Mouse (Mus musculus) hindbrain, embryonic 12.5 days (tissue): ENCODE data around the gene Lgals4. TPM values are rescaled to one million over a fixed set of nuclear protein-coding genes. Genes with fewer than 3 reads are reported as not detected.

Experiments
- ATAC-seq: fragments of 200-750 bp; cut with Nextera tagmentation; 2 replicates; pipeline ENCODE4 v1.8.0; 2017; ENCODE audit warnings: moderate TSS enrichment; ENCODE audit not compliant: low FRiP score
- H3K27ac ChIP-seq: fragments of 300-500 bp; sonication (generic); 2 replicates; pipeline ENCODE4 v1.5.1; 2016; ENCODE audit warnings: mild to moderate bottlenecking
- H3K27me3 ChIP-seq: fragments of 300-500 bp; sonication (generic); 2 replicates; pipeline ENCODE4 v1.6.1; 2016; ENCODE audit warnings: mild to moderate bottlenecking
- H3K36me3 ChIP-seq: fragments of 300-500 bp; sonication (generic); 2 replicates; pipeline ENCODE4 v1.6.1; 2016; ENCODE audit warnings: mild to moderate bottlenecking
- H3K4me1 ChIP-seq: fragments of 300-500 bp; sonication (generic); 2 replicates; pipeline ENCODE4 v1.6.1; 2016
- H3K4me2 ChIP-seq: fragments of 300-500 bp; sonication (generic); replicated peaks from 2 replicates; pipeline ENCODE4 v1.6.1; 2016; ENCODE audit warnings: mild to moderate bottlenecking
- H3K4me3 ChIP-seq: fragments of 300-500 bp; sonication (generic); 2 replicates; pipeline ENCODE4 v1.5.1; 2016; ENCODE audit warnings: mild to moderate bottlenecking
- H3K9ac ChIP-seq: fragments of 300-500 bp; sonication (generic); 2 replicates; pipeline ENCODE4 v1.6.1; 2016; ENCODE audit warnings: mild to moderate bottlenecking, moderate library complexity
- H3K9me3 ChIP-seq: fragments of 300-500 bp; sonication (generic); replicated peaks from 2 replicates; pipeline ENCODE4 v1.6.1; 2016; ENCODE audit warnings: mild to moderate bottlenecking
- WGBS: fragments of 180-500 bp; shearing (Covaris S2); methylation state at CpG from one replicate; pipeline ENCODE4 v1.1.7; 2016; 5-methylcytosine and 5-hydroxymethylcytosine counted together
- polyA plus RNA-seq: library from polyadenylated mRNA; unstranded; fragments of >200 nt; fragmentation: Nextera tagmentation; extraction: Ambion mirVana; gene quantifications from 2 replicates; pipeline ENCODE4 v1.2.1, GENCODE M21; 2016

Gene Lgals4
- polyA plus RNA-seq, 1 experiment from 2014 or later: 5.0 TPM

DNA sequence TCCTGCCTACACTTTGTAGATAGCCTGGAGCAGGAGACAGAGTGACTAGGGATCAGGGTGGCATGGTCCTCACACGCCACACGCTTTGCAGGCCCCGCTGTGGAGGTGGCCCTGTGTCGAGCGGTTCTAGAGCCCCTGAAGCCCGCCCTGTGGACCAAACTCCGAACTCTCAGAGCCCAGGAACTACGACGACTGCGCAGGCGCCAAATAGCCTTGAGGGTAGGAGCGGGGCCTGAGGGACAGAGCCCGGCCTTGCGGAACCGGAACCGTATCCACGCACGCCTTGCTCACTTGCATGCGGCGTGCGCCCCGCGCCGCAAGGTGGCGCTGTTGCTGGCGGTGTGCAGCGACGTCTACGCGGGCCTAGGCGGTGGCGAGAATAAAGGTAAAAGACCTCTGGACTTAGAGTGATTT, 37.1 kb upstream of the Lgals4 start:
- no peaks in the 10 kb centered on the region for H3K9me3 ChIP-seq
- no peak overlapping the region for H3K27ac ChIP-seq
- peaks cover 6% of the 10 kb centered on the region for H3K4me1 ChIP-seq
- no peaks in the 10 kb centered on the region for H3K36me3 ChIP-seq
- peak overlapping the region; percentile 10 for H3K4me3 ChIP-seq
- H3K27me3 ChIP-seq: peaks cover 2% of the 10 kb centered on the region; the same call in 1 of the 2 replicates
- peak overlapping the region; percentile 35; the same call in 1 of the 2 replicates for H3K9ac ChIP-seq
- peak; percentile 51 for ATAC-seq
- H3K4me2 ChIP-seq: peak overlapping the region; percentile 44
- WGBS: 18% methylated on average over 32 of the region's 32 CpGs

DNA sequence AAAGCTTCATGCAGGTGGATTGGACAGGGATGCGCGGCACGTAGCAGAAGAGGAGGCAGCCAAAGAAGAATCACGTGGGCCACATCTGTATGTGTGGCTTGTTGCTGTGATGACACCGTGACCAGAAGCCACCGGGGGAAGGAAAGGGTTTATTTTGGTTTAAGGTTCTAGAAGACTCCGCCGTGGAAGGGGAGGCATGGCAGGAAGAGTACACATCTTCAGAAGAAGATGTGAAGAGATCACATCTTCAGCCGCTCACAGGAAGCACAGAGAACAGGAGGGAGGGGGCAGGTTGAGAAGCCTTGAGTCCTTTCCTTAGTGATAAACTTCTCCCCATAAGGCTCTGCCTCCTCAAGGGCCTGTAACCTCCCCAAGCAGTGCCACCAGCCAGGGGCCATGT, 33.7 kb upstream of the Lgals4 start:
- Histone ChIP-seq H3K9ac (no peak overlapping the region), H3K27me3 (peaks cover 2% of the 10 kb centered on the region; the same call in 1 of the 2 replicates), H3K4me1 (peaks cover 24% of the 10 kb centered on the region), H3K9me3 (no peaks in the 10 kb centered on the region), H3K4me2 (no peak overlapping the region), H3K4me3 (no peak overlapping the region), H3K27ac (no peak overlapping the region), H3K36me3 (no peaks in the 10 kb centered on the region)
- 96% methylated on average over 9 of the region's 9 CpGs for WGBS
- ATAC-seq: no peak

DNA sequence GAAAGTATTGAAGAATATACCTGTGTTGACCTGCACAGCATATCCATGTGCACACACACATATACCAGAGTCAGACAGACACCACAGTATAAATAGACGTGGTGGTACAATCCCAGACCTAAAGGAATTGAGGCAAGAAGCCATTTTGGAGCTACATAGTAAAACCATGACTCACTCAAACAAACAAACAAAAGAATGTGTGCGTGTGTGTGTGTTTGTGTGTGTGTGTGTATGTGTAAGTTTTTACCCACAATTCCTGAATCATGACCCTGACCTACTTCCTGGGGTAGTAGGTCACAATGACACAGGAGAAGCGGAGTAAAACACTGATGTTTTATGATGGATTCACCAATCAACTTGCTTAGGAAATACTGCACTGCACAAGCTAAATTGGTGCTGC, 32.2 kb upstream of the Lgals4 start:
- H3K9ac ChIP-seq: no peak overlapping the region
- 84% methylated on average over 3 of the region's 3 CpGs for WGBS
- no peaks in the 10 kb centered on the region for H3K27me3 ChIP-seq
- ATAC-seq: no peak
- H3K36me3 ChIP-seq: no peaks in the 10 kb centered on the region
- H3K4me3 ChIP-seq: no peak overlapping the region
- H3K4me1 ChIP-seq: peaks cover 24% of the 10 kb centered on the region
- H3K4me2 ChIP-seq: no peak overlapping the region
- H3K9me3 ChIP-seq: no peaks in the 10 kb centered on the region
- peak overlapping the region; percentile 71; the same call in 1 of the 2 replicates for H3K27ac ChIP-seq

DNA sequence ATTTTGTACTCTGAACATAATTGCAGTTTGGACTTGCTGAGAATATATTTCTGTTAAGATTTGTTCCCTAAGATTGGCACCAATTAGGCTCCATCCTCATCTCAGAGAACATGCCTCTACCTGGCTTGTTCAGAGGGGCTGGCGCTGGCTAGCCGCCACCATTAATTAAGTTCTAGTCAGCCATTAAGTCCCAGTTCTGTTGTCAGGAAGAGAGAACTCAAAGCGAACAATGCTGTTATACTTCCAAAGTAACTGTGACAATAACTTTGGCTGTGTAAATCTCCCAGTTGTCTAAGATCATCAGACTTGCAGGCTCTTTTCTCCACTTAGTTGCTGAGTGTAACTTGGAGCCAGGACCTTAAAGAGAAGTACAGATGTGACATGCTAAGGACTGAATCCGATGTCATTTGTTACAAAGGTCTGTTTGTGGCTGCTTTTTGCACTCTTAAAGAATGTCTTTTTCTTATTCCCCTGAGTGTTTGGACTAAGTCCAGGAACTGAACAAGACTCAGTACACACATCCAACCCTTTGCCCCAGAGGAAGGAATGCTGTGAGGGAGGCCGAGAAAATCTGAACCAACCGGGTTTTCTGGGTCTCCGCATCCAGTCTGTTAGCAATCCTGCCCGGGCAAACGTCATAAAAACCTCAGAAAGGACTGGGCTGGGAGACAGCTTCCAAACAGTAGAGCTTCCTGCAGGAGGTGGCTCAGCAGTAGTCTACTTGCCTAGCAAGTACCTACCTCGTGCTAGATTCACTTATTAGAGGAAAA, 31.6 kb upstream of the Lgals4 start:
- H3K27me3 ChIP-seq: no peaks in the 10 kb centered on the region
- ATAC-seq: no peak

DNA sequence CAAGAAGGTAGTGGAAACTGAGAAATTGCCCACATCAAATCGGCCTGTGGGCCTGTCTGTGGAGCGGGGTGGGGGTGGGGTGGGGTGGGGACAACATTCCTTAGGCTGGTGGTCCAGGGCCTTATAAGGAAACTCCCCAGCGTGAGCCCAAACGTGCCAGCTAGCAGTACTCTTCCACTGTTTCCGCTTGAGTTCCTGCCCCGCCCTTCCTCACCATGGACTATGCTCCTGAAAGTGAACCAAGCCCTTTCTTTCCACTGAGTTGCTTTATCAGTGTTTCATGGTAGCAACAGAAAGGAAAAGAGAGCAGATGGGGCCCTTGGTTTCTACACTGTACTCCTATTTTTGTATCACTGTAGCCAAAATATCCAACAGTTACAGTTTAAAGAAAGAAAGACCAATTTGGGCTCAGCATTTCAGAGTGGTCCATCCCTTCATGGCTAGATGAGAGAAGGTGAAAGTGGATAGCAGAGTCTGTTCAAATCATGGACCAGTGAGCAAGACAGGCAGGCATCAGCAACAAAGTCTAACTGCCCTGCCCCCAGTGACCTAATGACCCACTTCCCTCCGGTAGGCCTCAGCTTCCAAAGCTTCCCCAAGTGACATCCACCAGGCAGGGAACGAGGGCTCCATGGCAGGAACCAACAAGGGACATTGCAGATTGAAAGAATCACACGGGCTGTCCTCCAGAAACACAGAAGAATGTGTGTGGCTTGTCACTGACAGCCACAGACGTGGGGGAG, 30.6 kb upstream of the Lgals4 start:
- H3K27ac ChIP-seq: peak overlapping the region; percentile 71
- no peaks in the 10 kb centered on the region for H3K27me3 ChIP-seq
- WGBS: 5% methylated on average over 10 of the region's 10 CpGs
- H3K9me3 ChIP-seq: no peaks in the 10 kb centered on the region
- no peak overlapping the region for H3K9ac ChIP-seq
- H3K4me2 ChIP-seq: 0 out of 2 replicates have a peak overlapping the region, but pooled peaks have one; percentile 8
- no peaks in the 10 kb centered on the region for H3K36me3 ChIP-seq
- ATAC-seq: no peak
- peaks cover 24% of the 10 kb centered on the region for H3K4me1 ChIP-seq
- H3K4me3 ChIP-seq: no peak overlapping the region

More for the DNA sequence above, 31.6 kb upstream of the Lgals4 start:
- H3K4me3 ChIP-seq: no peak overlapping the region
- H3K4me1 ChIP-seq: peaks cover 18% of the 10 kb centered on the region
- H3K36me3 ChIP-seq: no peaks in the 10 kb centered on the region
- H3K9ac ChIP-seq: no peak overlapping the region
- peak overlapping the region; percentile 71 for H3K27ac ChIP-seq
- H3K9me3 ChIP-seq: no peaks in the 10 kb centered on the region
- 0 out of 2 replicates have a peak overlapping the region, but pooled peaks have one; percentile 8 for H3K4me2 ChIP-seq
- 29% methylated on average over 10 of the region's 10 CpGs for WGBS

DNA sequence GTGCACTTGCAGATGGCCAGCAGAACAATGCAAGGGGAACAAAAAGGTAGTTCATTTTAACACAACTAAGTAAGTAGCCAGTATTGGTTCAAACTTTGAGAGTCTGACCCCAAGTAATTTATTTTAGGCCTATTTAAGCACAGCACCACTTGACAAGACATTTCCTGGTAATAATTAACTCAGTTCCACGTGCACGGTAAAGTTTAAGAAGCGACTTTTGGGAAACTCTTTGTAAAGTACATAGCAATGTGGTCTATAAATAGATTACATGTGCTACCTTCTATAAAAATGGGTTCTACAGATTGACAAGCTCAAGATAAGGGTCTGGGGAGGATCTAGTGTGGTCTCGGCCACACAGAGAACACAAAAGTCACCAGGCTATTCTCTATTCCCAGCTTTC, 29.9 kb upstream of the Lgals4 start:
- ATAC-seq: no peak
- Histone ChIP-seq H3K4me1 (peaks cover 27% of the 10 kb centered on the region), H3K27ac (peak overlapping the region; percentile 71; the same call in 1 of the 2 replicates), H3K4me2 (no peak overlapping the region), H3K9me3 (no peaks in the 10 kb centered on the region), H3K27me3 (no peaks in the 10 kb centered on the region), H3K36me3 (no peaks in the 10 kb centered on the region), H3K9ac (no peak overlapping the region), H3K4me3 (no peak overlapping the region)
- WGBS: 50% methylated on average over 4 of the region's 4 CpGs

DNA sequence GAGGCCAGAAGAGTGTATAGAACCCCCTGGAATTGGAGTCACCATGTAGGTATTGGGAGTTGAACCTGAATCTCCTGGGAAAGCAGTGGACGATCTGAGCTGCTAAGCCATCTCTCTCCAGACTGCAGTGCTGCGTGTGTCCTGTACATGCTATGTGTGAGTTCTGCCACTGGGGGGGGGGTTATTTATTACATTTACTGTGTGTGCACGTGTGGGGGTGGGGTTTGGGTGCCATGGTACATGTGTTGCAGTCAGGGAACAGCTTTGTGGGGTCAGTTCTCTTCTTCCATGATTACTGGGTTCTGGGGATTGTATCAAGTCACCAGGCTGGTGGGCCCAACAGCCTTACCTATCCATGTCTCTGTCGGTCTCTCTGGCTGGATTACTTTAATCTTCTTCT, 26.8 kb upstream of the Lgals4 start:
- WGBS: 78% methylated on average over 4 of the region's 4 CpGs
- no peak overlapping the region for H3K4me2 ChIP-seq

DNA sequence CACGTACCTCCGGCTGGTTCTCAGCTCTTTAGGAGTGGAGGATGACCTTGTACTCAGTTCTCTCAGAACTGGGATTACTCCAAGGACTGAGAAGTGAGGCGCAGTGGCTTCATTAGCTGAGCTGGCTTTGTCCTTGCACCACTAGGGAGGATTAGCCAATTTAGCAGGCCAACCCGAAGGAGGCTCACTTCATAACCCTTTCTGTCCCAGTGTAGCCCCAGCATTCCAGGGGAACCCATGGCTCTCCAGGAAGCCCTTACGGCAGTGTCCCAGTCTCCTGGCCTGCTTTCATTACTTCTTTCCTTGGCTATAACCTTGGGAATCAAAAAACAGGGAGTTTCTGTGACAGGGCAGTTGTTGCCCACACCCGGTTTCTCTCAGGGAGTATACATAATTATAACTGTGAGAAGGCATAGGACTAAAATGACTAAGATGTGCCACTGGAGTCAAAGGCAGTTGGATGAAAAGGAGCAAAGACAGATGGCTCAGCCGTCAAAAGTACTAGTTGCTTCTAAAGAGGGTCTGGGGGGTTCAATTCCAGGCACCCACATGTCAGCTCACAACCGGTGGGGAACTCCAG, 25.9 kb upstream of the Lgals4 start:
- 44% methylated on average over 6 of the region's 8 CpGs for WGBS
- Histone ChIP-seq H3K27ac (peak overlapping the region; percentile 100), H3K36me3 (peaks cover 9% of the 10 kb centered on the region), H3K9ac (peak overlapping the region; percentile 91), H3K9me3 (no peaks in the 10 kb centered on the region), H3K4me1 (peaks cover 32% of the 10 kb centered on the region), H3K4me2 (peak overlapping the region; percentile 91), H3K27me3 (no peaks in the 10 kb centered on the region), H3K4me3 (peak overlapping the region; percentile 79)
- no peak for ATAC-seq

More for the DNA sequence above, 26.8 kb upstream of the Lgals4 start:
- Histone ChIP-seq H3K4me3 (no peak overlapping the region), H3K9ac (no peak overlapping the region), H3K27me3 (no peaks in the 10 kb centered on the region), H3K36me3 (0 out of 2 replicates have a peak, but pooled peaks cover 1% of the 10 kb centered on the region), H3K4me1 (peaks cover 32% of the 10 kb centered on the region), H3K9me3 (no peaks in the 10 kb centered on the region), H3K27ac (no peak overlapping the region)
- no peak for ATAC-seq

DNA sequence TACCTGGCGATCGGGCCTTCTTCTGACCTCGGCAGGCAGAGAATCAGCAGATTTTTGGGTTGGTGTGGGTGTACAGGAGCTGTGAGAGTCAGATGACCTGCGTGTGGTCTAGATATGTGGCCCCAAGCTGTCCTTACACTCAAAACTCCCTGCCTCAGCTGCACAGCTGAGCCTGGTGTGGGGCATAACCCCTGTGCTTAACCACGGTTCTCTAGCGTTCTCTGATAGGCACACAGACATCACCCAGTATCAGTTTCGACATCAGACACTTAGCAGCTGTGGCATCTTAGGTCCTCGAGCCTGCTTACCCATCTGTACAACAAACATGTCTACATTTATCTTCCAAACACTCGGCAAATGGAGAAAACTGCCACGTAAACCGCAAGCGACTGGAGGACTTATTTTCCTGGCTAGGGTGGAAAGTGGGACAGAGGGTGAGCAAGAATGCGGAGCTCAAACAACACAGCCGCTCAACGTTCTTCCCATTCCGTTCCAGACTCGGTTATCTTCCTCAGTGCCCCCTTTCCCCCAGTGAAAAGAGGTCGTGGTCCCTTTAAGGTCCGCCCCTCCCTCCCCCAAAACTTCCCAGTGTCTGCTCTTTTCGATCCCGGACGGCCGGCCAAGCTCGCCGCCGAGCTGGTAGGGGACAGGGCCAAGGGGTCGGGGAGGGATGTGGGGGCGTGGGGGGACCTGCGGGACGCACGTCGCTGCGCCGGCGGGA, 25.3 kb upstream of the Lgals4 start, which contains the start of gene Hnrnpl:
TSS of gene Hnrnpl (plus strand) at position 321 of the 721 bp plus-strand sequence.
- Histone ChIP-seq H3K9me3 (no peaks in the 10 kb centered on the region), H3K4me1 (peaks cover 32% of the 10 kb centered on the region), H3K27me3 (no peaks in the 10 kb centered on the region), H3K27ac (peak within 1 kb of the TSS; percentile 100), H3K4me2 (peak within 1 kb of the TSS; percentile 91), H3K36me3 (peaks cover 15% of the 10 kb centered on the region), H3K4me3 (peak within 1 kb of the TSS; percentile 79), H3K9ac (peak within 1 kb of the TSS; percentile 91)
- ATAC-seq: peak; percentile 1; the same call in 1 of the 2 replicates
- WGBS: 3% methylated on average over 35 of the region's 35 CpGs

DNA sequence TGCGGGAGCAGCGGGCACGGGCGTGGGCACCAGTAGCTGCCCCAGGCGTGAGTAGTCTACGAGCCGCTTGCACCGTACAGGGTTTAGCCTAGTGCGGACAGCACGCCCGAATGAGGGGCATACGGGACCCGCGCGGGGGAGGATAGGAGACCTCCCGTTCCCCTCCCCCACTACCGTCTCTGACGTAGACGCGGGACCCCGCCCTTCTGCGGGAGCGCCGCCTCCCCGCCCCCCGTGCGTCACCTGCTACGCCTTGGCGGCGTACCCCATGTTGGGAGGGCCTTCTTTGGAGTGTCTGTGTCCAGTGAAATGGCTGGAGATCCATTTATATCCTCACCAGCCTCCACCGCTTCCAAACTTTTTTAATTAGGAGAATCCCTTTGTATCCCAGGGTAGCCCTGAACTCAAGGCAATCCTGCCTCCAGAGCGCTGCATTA, 24.7 kb upstream of the Lgals4 start:
- Histone ChIP-seq H3K36me3 (peaks cover 21% of the 10 kb centered on the region), H3K9ac (peak overlapping the region; percentile 91), H3K4me3 (peak overlapping the region; percentile 79), H3K9me3 (no peaks in the 10 kb centered on the region), H3K4me2 (peak overlapping the region; percentile 91), H3K27me3 (no peaks in the 10 kb centered on the region), H3K4me1 (peaks cover 36% of the 10 kb centered on the region), H3K27ac (peak overlapping the region; percentile 100)
- peak; percentile 65 for ATAC-seq
- WGBS: under 1% methylated on average over 32 of the region's 32 CpGs

DNA sequence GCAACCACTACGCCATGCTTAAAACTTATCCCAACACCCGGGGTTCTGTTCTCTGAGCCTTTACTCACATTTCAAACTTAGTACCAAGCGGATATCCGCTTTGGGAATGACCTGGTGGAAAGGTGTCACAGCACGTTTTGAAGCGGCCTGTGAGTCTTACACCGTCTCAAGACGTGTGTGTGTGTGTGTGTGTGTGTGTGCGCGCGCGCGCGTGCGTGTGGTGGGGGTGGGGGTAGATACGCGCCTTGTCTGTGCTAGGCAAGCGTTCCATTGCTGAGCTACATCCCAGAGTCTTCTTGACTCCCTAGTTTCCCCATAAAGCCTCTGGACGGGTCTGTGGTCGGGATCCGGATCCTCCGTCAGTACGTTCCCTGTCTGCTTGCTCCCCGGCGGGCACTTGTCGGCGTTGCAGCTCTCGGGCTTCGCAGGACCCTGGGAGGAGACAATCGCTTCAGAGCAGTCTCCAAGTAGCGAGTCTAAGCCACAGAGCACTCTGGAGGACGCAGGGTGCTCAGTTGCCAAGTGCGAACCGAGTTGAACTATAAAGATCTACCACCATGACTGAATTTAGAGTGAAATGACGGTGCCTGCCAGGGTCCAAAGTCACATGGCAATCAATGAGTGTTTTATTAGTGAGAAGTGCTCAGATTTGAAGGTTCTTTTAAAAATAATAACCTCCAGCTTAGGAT, 24.1 kb upstream of the Lgals4 start:
- peaks cover 40% of the 10 kb centered on the region for H3K4me1 ChIP-seq
- peak; percentile 23 for ATAC-seq
- H3K36me3 ChIP-seq: peaks cover 27% of the 10 kb centered on the region
- peak overlapping the region; percentile 91 for H3K9ac ChIP-seq
- H3K4me2 ChIP-seq: peak overlapping the region; percentile 91
- WGBS: under 1% methylated on average over 35 of the region's 35 CpGs
- no peaks in the 10 kb centered on the region for H3K27me3 ChIP-seq
- peak overlapping the region; percentile 79 for H3K4me3 ChIP-seq
- H3K27ac ChIP-seq: peak overlapping the region; percentile 100
- no peaks in the 10 kb centered on the region for H3K9me3 ChIP-seq
